Mouse (Mus musculus) cerebellum, adult 2 months (tissue): ENCODE results near the gene Flt4.

Source experiments
- CTCF ChIP-seq: fragments of 200-500 bp; IDR thresholded peaks from 2 replicates; pipeline ENCODE4 v1.5.1; 2011; ENCODE audit warnings: low read depth, mild to moderate bottlenecking, control low read depth, low read length, moderate library complexity, borderline replicate concordance; ENCODE audit not compliant: insufficient read depth
- POLR2A ChIP-seq: fragments of 200-500 bp; IDR thresholded peaks from 2 replicates; pipeline ENCODE4 v1.6.1; 2011; ENCODE audit warnings: low read length, control low read depth, borderline replicate concordance; ENCODE audit not compliant: insufficient read depth

GRCm38 (mm10) chr11:49625863-49626262, 16.8 kb downstream of the Flt4 start:
- TF ChIP-seq POLR2A (no peak), CTCF (no peak)
